Comparison of ENCODE assay signal across 16 mouse cellular contexts in the genomic region with DNA sequence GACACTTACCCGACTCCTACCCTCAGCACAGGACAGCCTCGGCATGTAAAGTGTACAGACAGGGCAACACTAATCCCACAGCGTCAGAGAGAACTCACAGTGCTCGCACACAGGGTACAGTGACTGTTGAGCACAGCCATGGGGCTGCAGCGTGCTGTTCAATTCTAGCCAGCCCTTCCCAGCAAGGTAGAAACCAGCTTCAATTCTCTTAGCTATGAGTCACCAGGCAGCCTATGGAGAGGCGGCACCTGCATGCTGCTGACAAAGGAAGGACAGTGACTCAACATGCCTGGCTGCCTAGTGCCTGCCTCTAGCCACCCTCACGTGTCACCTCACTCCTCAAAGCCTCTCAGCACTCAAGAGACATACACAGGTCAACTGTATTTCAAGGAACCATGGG. TPM values are rescaled to one million over a fixed set of nuclear protein-coding genes. Genes with fewer than 3 reads are reported as not detected.
DNase-seq lines count a peak whose midpoint lies in the region; ATAC-seq and TF ChIP-seq lines count a peak whose summit lies in the region.
"Had no signal": no experiment of that assay in that cellular context is flagged by ENCODE, and none has a peak within 500 bp of the region (broad histone marks: within the 10 kb centered on the region; RNA-seq: fewer than 3 reads in every experiment).

No protein-coding gene starts in this region.

- WGBS in midbrain, embryonic 15.5 days = 95% methylated on average over 7 of the region's 7 CpGs
- WGBS in hindbrain, embryonic 10.5 days = 90% methylated on average over 7 of the region's 7 CpGs

- intact Hi-C loops in left cerebral cortex, postnatal 25 days (cut with DNase I) = no loop called here

- no peak overlapping the region for H3K4me3 ChIP-seq in layer of hippocampus, adult 2 months
- H3K4me3 ChIP-seq in midbrain, embryonic 15.5 days = no peak overlapping the region
- H3K4me3 ChIP-seq in hindbrain, embryonic 10.5 days = no peak overlapping the region
- H3K4me3 ChIP-seq: forebrain, embryonic 12.5 days; hindbrain, embryonic 15.5 days; kidney, embryonic 15.5 days; liver, embryonic 15.5 days had no signal

- TF ChIP-seq CTCF in layer of hippocampus, adult 2 months (conservative IDR thresholded peaks at IDR 0.05) = no peak

- no peaks in the 10 kb centered on the region for H3K4me1 ChIP-seq in midbrain, embryonic 15.5 days
- no peaks in the 10 kb centered on the region for H3K4me1 ChIP-seq in hindbrain, embryonic 10.5 days (replicated peaks)
- H3K4me1 ChIP-seq: forebrain, embryonic 12.5 days; hindbrain, embryonic 15.5 days; kidney, embryonic 15.5 days had no signal

- H3K9me3 ChIP-seq in midbrain, embryonic 15.5 days = no peaks in the 10 kb centered on the region
- H3K9me3 ChIP-seq in hindbrain, embryonic 10.5 days = no peaks in the 10 kb centered on the region
- H3K9me3 ChIP-seq: forebrain, embryonic 12.5 days; hindbrain, embryonic 15.5 days; kidney, embryonic 15.5 days; liver, embryonic 15.5 days had no signal

- DNase-seq in layer of hippocampus, adult 2 months (ENCODE audit: low spot score in 2 of 2) = no peak
- DNase-seq in layer of hippocampus, postnatal 10 days (ENCODE audit: low spot score in 2 of 2) = no peak
- DNase-seq in 416B (ENCODE audit: low read depth) = peak; percentile 54
- DNase-seq in Muller cell, postnatal 12 days (ENCODE audit: inconsistent ontology term) = peak; percentile 25
- DNase-seq in left cerebral cortex, postnatal 25 days (ENCODE audit: low spot score in 2 of 2) = peak; percentile 36 to 74
- DNase-seq in hindbrain, embryonic 10.5 days (ENCODE audit: low spot score) = no peak
- DNase-seq in retina, embryonic 14.5 days (ENCODE audit: low spot score) = no peak
- DNase-seq: gastrocnemius, postnatal 14 days; layer of hippocampus, postnatal 36 days; thymus, postnatal 4 days had no signal

- no peaks in the 10 kb centered on the region for H3K27me3 ChIP-seq in midbrain, embryonic 15.5 days (replicated peaks)
- no peaks in the 10 kb centered on the region for H3K27me3 ChIP-seq in hindbrain, embryonic 10.5 days (ENCODE audit: insufficient read depth, poor library complexity, severe bottlenecking)
- H3K27me3 ChIP-seq: forebrain, embryonic 12.5 days; hindbrain, embryonic 15.5 days; kidney, embryonic 15.5 days; liver, embryonic 15.5 days had no signal

- no peak for ATAC-seq in midbrain, embryonic 15.5 days (replicated peaks)

- peaks cover 58% of the 10 kb centered on the region for H3K36me3 ChIP-seq in midbrain, embryonic 15.5 days (replicated peaks)
- H3K36me3 ChIP-seq in hindbrain, embryonic 10.5 days = peaks cover 100% of the 10 kb centered on the region

- no peak overlapping the region for H3K4me2 ChIP-seq in midbrain, embryonic 15.5 days
- H3K4me2 ChIP-seq: forebrain, embryonic 12.5 days; hindbrain, embryonic 15.5 days; kidney, embryonic 15.5 days; liver, embryonic 15.5 days had no signal

- H3K27ac ChIP-seq in layer of hippocampus, adult 2 months = 0 out of 2 replicates have a peak overlapping the region, but pooled peaks have one; percentile 32
- H3K27ac ChIP-seq in midbrain, embryonic 15.5 days = no peak overlapping the region
- no peak overlapping the region for H3K27ac ChIP-seq in hindbrain, embryonic 10.5 days
- H3K27ac ChIP-seq: forebrain, embryonic 12.5 days; hindbrain, embryonic 15.5 days; kidney, embryonic 15.5 days; liver, embryonic 15.5 days had no signal

- no peak overlapping the region for H3K9ac ChIP-seq in midbrain, embryonic 15.5 days
- H3K9ac ChIP-seq: forebrain, embryonic 12.5 days; hindbrain, embryonic 15.5 days; kidney, embryonic 15.5 days; liver, embryonic 15.5 days had no signal

RNA-seq across cellular contexts. Expression of gene Atp6v1e1, which starts 24.6 kb away (rescaled TPM):
- total RNA-seq in layer of hippocampus, adult 2 months (2021) = 100 to 1,000 TPM; 467 to 509 TPM
- total RNA-seq in layer of hippocampus, postnatal 10 days (2021) = 100 to 1,000 TPM; 355 to 367 TPM
- 100 to 1,000 TPM; 542 to 588 TPM for total RNA-seq in left cerebral cortex, postnatal 25 days (2021)
- polyA plus RNA-seq in midbrain, embryonic 15.5 days (2015; fragmentation: Nextera tagmentation; extraction: Ambion mirVana) = 256 and 264 TPM in 2 replicates
- polyA plus RNA-seq in hindbrain, embryonic 10.5 days (2016; fragmentation: Nextera tagmentation; extraction: Ambion mirVana) = 136 and 166 TPM in 2 replicates

RNA-seq across cellular contexts. Expression of gene Slc25a18, which starts 24.6 kb away (rescaled TPM):
- total RNA-seq in layer of hippocampus, adult 2 months (2021) = 10 to 100 TPM; 57.4 to 61.9 TPM
- total RNA-seq in layer of hippocampus, postnatal 10 days (2021) = 10 to 100 TPM; 42.8 to 46.3 TPM
- 10 to 100 TPM; 65.3 to 66.5 TPM for total RNA-seq in left cerebral cortex, postnatal 25 days (2021)
- 9.8 and 12.5 TPM in 2 replicates for polyA plus RNA-seq in midbrain, embryonic 15.5 days (2015; fragmentation: Nextera tagmentation; extraction: Ambion mirVana)
- 0.25 and 1.4 TPM in 2 replicates for polyA plus RNA-seq in hindbrain, embryonic 10.5 days (2016; fragmentation: Nextera tagmentation; extraction: Ambion mirVana)
- total RNA-seq: megakaryocyte-erythroid progenitor cell, adult 5-6 weeks had no signal

RNA-seq across cellular contexts. Expression of gene Bcl2l13, which starts 38.0 kb away (rescaled TPM):
- total RNA-seq in layer of hippocampus, adult 2 months (2021) = 10 to 100 TPM; 36.8 to 47.3 TPM
- 10 to 100 TPM; 45.1 to 52.0 TPM for total RNA-seq in layer of hippocampus, postnatal 10 days (2021)
- 10 to 100 TPM; 45.9 to 48.5 TPM for total RNA-seq in left cerebral cortex, postnatal 25 days (2021)
- polyA plus RNA-seq in midbrain, embryonic 15.5 days (2015; fragmentation: Nextera tagmentation; extraction: Ambion mirVana) = 24.2 and 25.1 TPM in 2 replicates
- polyA plus RNA-seq in hindbrain, embryonic 10.5 days (2016; fragmentation: Nextera tagmentation; extraction: Ambion mirVana) = 41.3 and 45.0 TPM in 2 replicates

Comparison
In these comparisons a context has a peak if more than half of its experiments do, and no peak if none do; other contexts are left out.
1. DNase-seq: peak in 416B (single experiment), Muller cell, postnatal 12 days (single experiment) and left cerebral cortex, postnatal 25 days (2 of 2); none in layer of hippocampus, adult 2 months (0 of 2), layer of hippocampus, postnatal 10 days (0 of 2), hindbrain, embryonic 10.5 days (single experiment) and retina, embryonic 14.5 days (single experiment).